Mouse (Mus musculus) CH12.LX (cell line): ENCODE data around the gene Epc2. TPM values are rescaled to one million over a fixed set of nuclear protein-coding genes. Genes with fewer than 3 reads are reported as not detected.

Experiments used
- DNase-seq: peaks from one replicate; pipeline ENCODE4 v3.0.0-alpha.2; 2013; ENCODE audit errors: extremely low read depth
- H3K27ac ChIP-seq: 2 replicates; pipeline ENCODE4 v1.5.1; 2012; ENCODE audit warnings: low read depth, mild to moderate bottlenecking, control low read depth, moderate library complexity; ENCODE audit not compliant: insufficient read depth
- H3K27me3 ChIP-seq: replicated peaks from 2 replicates; pipeline ENCODE3; 2012; ENCODE audit warnings: inconsistent platforms
- H3K36me3 ChIP-seq, 2 experiments: replicated peaks in 1 of 2; 2 replicates each; pipeline versions ENCODE3 to v1.6.1; 2012; ENCODE audit warnings: inconsistent platforms in 1 of 2, low read length in 1 of 2, mild to moderate bottlenecking in 1 of 2, mixed read lengths in 1 of 2, moderate library complexity in 1 of 2; ENCODE audit not compliant: control insufficient read depth in 1 of 2, insufficient read depth in 1 of 2
- H3K4me1 ChIP-seq, 2 experiments: 2 replicates each; pipeline ENCODE4 v1.6.1; 2012; ENCODE audit warnings: inconsistent platforms in 1 of 2, moderate library complexity in 1 of 2; ENCODE audit not compliant: insufficient read depth in 2 of 2, control insufficient read depth in 1 of 2
- H3K4me2 ChIP-seq: 2 replicates; pipeline ENCODE4 v1.6.1; 2012; ENCODE audit warnings: low read depth, mild to moderate bottlenecking, control low read depth; ENCODE audit not compliant: poor library complexity, insufficient read depth, severe bottlenecking
- H3K4me3 ChIP-seq, 3 experiments: fragments of 150-350 bp in 1 of 3; sonication (generic) in 1 of 3; replicated peaks in 1 of 3; 2 replicates each; pipeline versions ENCODE3 to v1.5.1; 2011 to 2012; ENCODE audit warnings: low read depth in 2 of 3, low read length in 2 of 3, mild to moderate bottlenecking in 2 of 3, moderate library complexity in 2 of 3, control low read depth in 1 of 3, improper control_type of control experiment in 1 of 3, inconsistent platforms in 1 of 3, mixed read lengths in 1 of 3; ENCODE audit not compliant: poor library complexity in 1 of 3
- H3K79me2 ChIP-seq: replicated peaks from 2 replicates; pipeline ENCODE4 v1.6.1; 2012; ENCODE audit warnings: mild to moderate bottlenecking, moderate library complexity; ENCODE audit not compliant: control insufficient read depth, poor library complexity, insufficient read depth, severe bottlenecking; ENCODE audit errors: extremely low read depth
- H3K9ac ChIP-seq: 2 replicates; pipeline ENCODE4 v1.6.1; 2012; ENCODE audit warnings: low read depth, mild to moderate bottlenecking, control low read depth, moderate library complexity; ENCODE audit not compliant: insufficient read depth
- H3K9me3 ChIP-seq: replicated peaks from 2 replicates; pipeline ENCODE3; 2012; ENCODE audit warnings: low read length, inconsistent platforms, mixed read lengths
- BHLHE40 ChIP-seq: IDR thresholded peaks from 2 replicates; pipeline ENCODE4 v1.6.1; 2011; ENCODE audit warnings: mild to moderate bottlenecking, low read depth, low read length, improper control_type of control experiment
- CHD2 ChIP-seq: IDR thresholded peaks from 2 replicates; pipeline ENCODE4 v1.6.1; 2011; ENCODE audit warnings: low read length, improper control_type of control experiment
- CTCF ChIP-seq, 2 experiments: IDR thresholded peaks in 1 of 2; conservative IDR thresholded peaks in 1 of 2; 2 replicates each; pipeline ENCODE4 v1.5.1; 2011 to 2012; ENCODE audit warnings: low read depth in 2 of 2, low read length in 2 of 2, improper control_type of control experiment in 1 of 2, inconsistent platforms in 1 of 2, mild to moderate bottlenecking in 1 of 2, moderate library complexity in 1 of 2
- E2F4 ChIP-seq: IDR thresholded peaks from 2 replicates; pipeline ENCODE4 v1.6.1; 2011; ENCODE audit warnings: low read depth, low read length, improper control_type of control experiment; ENCODE audit not compliant: insufficient replicate concordance
- ELF1 ChIP-seq: IDR thresholded peaks from 2 replicates; pipeline ENCODE4 v1.6.1; 2014; ENCODE audit warnings: low read depth, mild to moderate bottlenecking, inconsistent platforms, low read length, improper control_type of control experiment
- EP300 ChIP-seq: IDR thresholded peaks from 2 replicates; pipeline ENCODE4 v1.6.1; 2011; ENCODE audit warnings: low read length, improper control_type of control experiment
- ETS1 ChIP-seq: conservative IDR thresholded peaks from 2 replicates; pipeline ENCODE4 v1.6.1; 2012; ENCODE audit warnings: low read depth, mild to moderate bottlenecking, inconsistent platforms, low read length, improper control_type of control experiment, moderate library complexity
- HCFC1 ChIP-seq: IDR thresholded peaks from 2 replicates; pipeline ENCODE4 v1.6.1; 2012; ENCODE audit warnings: low read depth, mild to moderate bottlenecking, inconsistent platforms, low read length, improper control_type of control experiment
- IRF4 ChIP-seq: IDR thresholded peaks from 2 replicates; pipeline ENCODE4 v1.6.1; 2014; ENCODE audit warnings: low read depth, mild to moderate bottlenecking, inconsistent platforms, low read length, improper control_type of control experiment
- JUND ChIP-seq: conservative IDR thresholded peaks from 2 replicates; pipeline ENCODE4 v1.6.1; 2011; ENCODE audit warnings: low read depth, low read length, improper control_type of control experiment
- MAFK ChIP-seq: IDR thresholded peaks from 2 replicates; pipeline ENCODE4 v1.6.1; 2011; ENCODE audit warnings: low read length, improper control_type of control experiment; ENCODE audit not compliant: insufficient replicate concordance
- MAX ChIP-seq: IDR thresholded peaks from 2 replicates; pipeline ENCODE4 v1.6.1; 2011; ENCODE audit warnings: low read length, improper control_type of control experiment
- MAZ ChIP-seq: IDR thresholded peaks from 2 replicates; pipeline ENCODE4 v1.6.1; 2012; ENCODE audit warnings: low read depth, mild to moderate bottlenecking, inconsistent platforms, low read length, improper control_type of control experiment, moderate library complexity
- MXI1 ChIP-seq: IDR thresholded peaks from 2 replicates; pipeline ENCODE4 v1.6.1; 2011; ENCODE audit warnings: mild to moderate bottlenecking, low read depth, low read length, improper control_type of control experiment
- MYC ChIP-seq: IDR thresholded peaks from 2 replicates; pipeline ENCODE4 v1.6.1; 2011; ENCODE audit warnings: low read depth, mild to moderate bottlenecking, improper control_type of control experiment, low read length
- NELFE ChIP-seq: IDR thresholded peaks from 2 replicates; pipeline ENCODE4 v1.6.1; 2011; ENCODE audit warnings: low read depth, low read length, improper control_type of control experiment
- NRF1 ChIP-seq: IDR thresholded peaks from 2 replicates; pipeline ENCODE4 v1.6.1; 2014; ENCODE audit warnings: low read depth, mild to moderate bottlenecking, inconsistent platforms, low read length, improper control_type of control experiment, moderate library complexity
- POLR2A ChIP-seq: IDR thresholded peaks from 2 replicates; pipeline ENCODE4 v1.6.1; 2011; ENCODE audit warnings: low read depth, mild to moderate bottlenecking, improper control_type of control experiment, low read length
- RCOR1 ChIP-seq: conservative IDR thresholded peaks from 2 replicates; pipeline ENCODE4 v1.6.1; 2012; ENCODE audit warnings: low read depth, mild to moderate bottlenecking, inconsistent platforms, low read length, improper control_type of control experiment
- SIN3A ChIP-seq: IDR thresholded peaks from 2 replicates; pipeline ENCODE4 v1.6.1; 2012; ENCODE audit warnings: low read length, improper control_type of control experiment, inconsistent platforms
- TCF12 ChIP-seq: IDR thresholded peaks from 2 replicates; pipeline ENCODE4 v1.6.1; 2014; ENCODE audit warnings: low read depth, mild to moderate bottlenecking, inconsistent platforms, low read length, improper control_type of control experiment
- UBTF ChIP-seq: IDR thresholded peaks from 2 replicates; pipeline ENCODE4 v1.6.1; 2012; ENCODE audit warnings: low read depth, mild to moderate bottlenecking, inconsistent platforms, low read length, improper control_type of control experiment, moderate library complexity
- USF1 ChIP-seq: IDR thresholded peaks from 2 replicates; pipeline ENCODE4 v1.6.1; 2014; ENCODE audit warnings: low read depth, mild to moderate bottlenecking, inconsistent platforms, low read length, improper control_type of control experiment
- USF2 ChIP-seq: conservative IDR thresholded peaks from 2 replicates; pipeline ENCODE4 v1.6.1; 2011; ENCODE audit warnings: low read depth, low read length, improper control_type of control experiment
- ZC3H11A ChIP-seq: IDR thresholded peaks from 2 replicates; pipeline ENCODE4 v1.6.1; 2012; ENCODE audit warnings: low read depth, mild to moderate bottlenecking, inconsistent platforms, low read length, improper control_type of control experiment
- ZKSCAN1 ChIP-seq: IDR thresholded peaks from 2 replicates; pipeline ENCODE4 v1.6.1; 2012; ENCODE audit warnings: low read depth, inconsistent platforms, low read length, improper control_type of control experiment, borderline replicate concordance
- ZNF384 ChIP-seq: IDR thresholded peaks from 2 replicates; pipeline ENCODE4 v1.6.1; 2012; ENCODE audit warnings: low read depth, low read length, improper control_type of control experiment, inconsistent platforms
- dilution Hi-C: fragments of 300-500 bp; cut with MboI; formaldehyde crosslinking; loops from 2 replicates; pipeline ENCODE4 v1.14.3; 2020; ENCODE audit warnings: low sequenced_read_pairs; ENCODE audit not compliant: extremely low pct_unique_long_range_greater_than_20kb, extremely low pct_ligation_motif_present
- in situ Hi-C: fragments of 300-500 bp; cut with MboI; formaldehyde crosslinking; loops from 3 replicates; pipeline ENCODE4 v1.14.3; 2019; ENCODE audit warnings: low sequenced_read_pairs, low pct_ligation_motif_present, low pct_unique_long_range_greater_than_20kb, mixed read lengths
- polyA plus RNA-seq: library from polyadenylated mRNA; unstranded; fragments of >175 nt; gene quantifications from 2 replicates; pipeline ENCODE4 v1.2.1, GENCODE M21; 2012; ENCODE audit warnings: low read depth; ENCODE audit not compliant: insufficient read length
- total RNA-seq, 2 experiments: library from RNA; depleted of rRNA; stranded (reverse); fragments of 300-350 nt in 1 of 2; fragments of >200 nt in 1 of 2; gene quantifications; 2 replicates each; pipeline ENCODE4 v1.2.3; 2012 to 2014

Gene Epc2
- total and polyA plus RNA-seq, 3 experiments, result 10.5 to 22.8 (median 19.2) TPM

- H3K9ac ChIP-seq, result no peak overlapping the region
- dilution Hi-C loops, result no loop called here
- no peaks in the 10 kb centered on the region for H3K9me3 ChIP-seq
- peak; percentile 76 for DNase-seq
- H3K4me1 ChIP-seq, result peaks cover 3 to 19% of the 10 kb centered on the region in 2 experiments; a peak in 3 of 4 replicates
- TF ChIP-seq BHLHE40 (peak; percentile 38; the same call in 1 of the 2 replicates), USF1 (no peak), NELFE (no peak), MAZ (peak; percentile 83), ZKSCAN1 (no peak), USF2 (no peak), SIN3A (no peak), POLR2A (no peak), CHD2 (peak; percentile 32; the same call in 1 of the 2 replicates), ZNF384 (peak; percentile 80), UBTF (no peak), ETS1 (0 out of 2 replicates have a peak, but pooled peaks have one; percentile 54), IRF4 (peak; percentile 86), EP300 (peak; percentile 83), CTCF (conservative IDR thresholded peaks at IDR 0.05 in 1 of 2, IDR thresholded peaks at IDR 0.05 in 1 of 2; ENCODE audit: low read depth in 2 of 2, low read length in 2 of 2) (no peak), E2F4 (no peak), ELF1 (0 out of 2 replicates have a peak, but pooled peaks have one; percentile 36), MYC (no peak), RCOR1 (0 out of 2 replicates have a peak, but pooled peaks have one; percentile 25), JUND (no peak)
- H3K27ac ChIP-seq, result no peak overlapping the region
- in situ Hi-C loops, result no loop called here
- no peaks in the 10 kb centered on the region for H3K36me3 ChIP-seq
- H3K4me2 ChIP-seq, result peak overlapping the region; percentile 24; the same call in 1 of the 2 replicates
- no peak overlapping the region for H3K4me3 ChIP-seq
- H3K79me2 ChIP-seq, result no peaks in the 10 kb centered on the region
- no peaks in the 10 kb centered on the region for H3K27me3 ChIP-seq
These were observed 26.5 kb upstream of the Epc2 start for GRCm38 (mm10) chr2:49424788-49425187.

- Histone ChIP-seq H3K9me3 (no peaks in the 10 kb centered on the region), H3K79me2 (no peaks in the 10 kb centered on the region), H3K4me3 (no peak overlapping the region), H3K27ac (no peak overlapping the region), H3K36me3 (no peaks in the 10 kb centered on the region), H3K27me3 (no peaks in the 10 kb centered on the region), H3K9ac (no peak overlapping the region), H3K4me1 (peaks cover 3 to 19% of the 10 kb centered on the region in 2 experiments; a peak in 3 of 4 replicates), H3K4me2 (no peak overlapping the region)
- TF ChIP-seq BHLHE40 (no peak), ETS1 (no peak), E2F4 (no peak), MAFK (no peak), TCF12 (no peak), MYC (no peak), ZKSCAN1 (no peak), UBTF (no peak), NRF1 (no peak), ELF1 (no peak), MXI1 (no peak), JUND (no peak), USF1 (no peak), HCFC1 (no peak), ZC3H11A (no peak), ZNF384 (no peak), MAX (no peak)
- dilution Hi-C loops (no loop called here), in situ Hi-C loops (no loop called here)
- no peak for DNase-seq
These were observed 25.1 kb upstream of the Epc2 start for GRCm38 (mm10) chr2:49426175-49426574.
